Mouse (Mus musculus) heart, embryonic 12.5 days (tissue): Measurements from ENCODE around the gene Dclk1. TPM values are rescaled to one million over a fixed set of nuclear protein-coding genes. Genes with fewer than 3 reads are reported as not detected.
A peak's percentile ranks its signal among the peaks of the same experiment; 100 is the strongest.

Experiments
- ATAC-seq: fragments of 200-750 bp; cut with Nextera tagmentation; 2 replicates; pipeline ENCODE4 v1.8.0; 2017; ENCODE audit warnings: moderate TSS enrichment, moderate library complexity; ENCODE audit not compliant: insufficient number of reproducible peaks, low FRiP score
- H3K27ac ChIP-seq: fragments of 300-500 bp; sonication (generic); 2 replicates; pipeline ENCODE4 v1.5.1; 2016; ENCODE audit warnings: mild to moderate bottlenecking, moderate library complexity; ENCODE audit not compliant: poor library complexity, severe bottlenecking
- H3K27me3 ChIP-seq: fragments of 300-500 bp; sonication (generic); replicated peaks from 2 replicates; pipeline ENCODE4 v1.6.1; 2016; ENCODE audit warnings: mild to moderate bottlenecking, moderate library complexity
- H3K36me3 ChIP-seq: fragments of 300-500 bp; sonication (generic); 2 replicates; pipeline ENCODE4 v1.6.1; 2016; ENCODE audit warnings: mild to moderate bottlenecking, moderate library complexity
- H3K4me1 ChIP-seq: fragments of 300-500 bp; sonication (generic); replicated peaks from 2 replicates; pipeline ENCODE4 v1.6.1; 2016; ENCODE audit warnings: mild to moderate bottlenecking
- H3K4me2 ChIP-seq: fragments of 300-500 bp; sonication (generic); 2 replicates; pipeline ENCODE4 v1.6.1; 2016; ENCODE audit warnings: mild to moderate bottlenecking, moderate library complexity
- H3K4me3 ChIP-seq: fragments of 300-500 bp; sonication (generic); 2 replicates; pipeline ENCODE4 v1.5.1; 2016; ENCODE audit warnings: mild to moderate bottlenecking
- H3K9ac ChIP-seq: fragments of 300-500 bp; sonication (generic); 2 replicates; pipeline ENCODE4 v1.6.1; 2016; ENCODE audit warnings: mild to moderate bottlenecking, moderate library complexity
- H3K9me3 ChIP-seq: fragments of 300-500 bp; sonication (generic); replicated peaks from 2 replicates; pipeline ENCODE4 v1.6.1; 2016; ENCODE audit warnings: mild to moderate bottlenecking, moderate library complexity
- WGBS: fragments of 180-500 bp; shearing (Covaris S2); methylation state at CpG from one replicate; pipeline ENCODE4 v1.1.7; 2016; 5-methylcytosine and 5-hydroxymethylcytosine counted together
- polyA plus RNA-seq: library from polyadenylated mRNA; unstranded; fragments of >200 nt; fragmentation: Nextera tagmentation; extraction: Ambion mirVana; gene quantifications from 2 replicates; pipeline ENCODE4 v1.2.1, GENCODE M21; 2016

Gene Dclk1
- polyA plus RNA-seq, 1 experiment from 2014 or later = 8.6 TPM

GRCm38 (mm10) chr3:55511658-55512057, 269.5 kb downstream of the Dclk1 start:
- H3K4me1 ChIP-seq = 0 out of 2 replicates have a peak, but pooled peaks cover 3% of the 10 kb centered on the region
- H3K4me2 ChIP-seq = no peak overlapping the region
- no peaks in the 10 kb centered on the region for H3K36me3 ChIP-seq
- no peak overlapping the region for H3K27ac ChIP-seq
- no peaks in the 10 kb centered on the region for H3K9me3 ChIP-seq
- H3K9ac ChIP-seq = no peak overlapping the region
- no peaks in the 10 kb centered on the region for H3K27me3 ChIP-seq
- ATAC-seq = no peak
- 53% methylated on average over 6 of the region's 6 CpGs for WGBS
- no peak overlapping the region for H3K4me3 ChIP-seq

GRCm38 (mm10) chr3:55515966-55516365, 273.8 kb downstream of the Dclk1 start:
- no peak overlapping the region for H3K4me2 ChIP-seq
- 83% methylated on average over 5 of the region's 5 CpGs for WGBS
- no peaks in the 10 kb centered on the region for H3K36me3 ChIP-seq
- no peaks in the 10 kb centered on the region for H3K27me3 ChIP-seq
- no peak for ATAC-seq
- H3K27ac ChIP-seq = no peak overlapping the region
- H3K4me3 ChIP-seq = no peak overlapping the region
- no peak overlapping the region for H3K9ac ChIP-seq
- H3K9me3 ChIP-seq = no peaks in the 10 kb centered on the region
- 0 out of 2 replicates have a peak, but pooled peaks cover 3% of the 10 kb centered on the region for H3K4me1 ChIP-seq

DNA sequence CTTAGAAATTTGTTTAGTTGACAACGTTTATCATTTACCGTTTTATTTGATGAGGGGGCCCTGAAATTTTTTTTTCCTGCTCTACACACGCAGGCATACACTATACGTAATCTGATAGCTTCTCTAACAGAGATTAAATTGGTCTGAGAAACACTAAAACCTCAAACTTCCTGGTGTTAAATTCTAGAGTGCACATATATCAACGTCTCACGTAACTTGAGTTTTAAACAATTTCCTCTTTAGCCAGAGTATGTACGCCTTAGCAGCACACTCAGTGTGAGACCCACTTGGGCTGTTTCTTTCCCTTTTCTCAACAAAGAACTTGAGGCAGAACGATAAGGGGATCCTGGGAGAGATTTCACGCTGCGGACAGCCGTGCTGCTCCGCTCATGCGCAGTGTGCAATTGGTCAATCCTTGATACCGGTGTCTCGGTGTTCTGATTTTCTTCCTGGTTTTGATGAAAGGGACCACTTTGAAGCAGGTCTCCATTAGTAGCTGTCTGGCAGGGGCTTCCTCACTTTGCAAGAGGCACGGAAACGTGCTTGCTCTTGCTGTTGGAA, 275.4 kb downstream of the Dclk1 start:
- H3K9ac ChIP-seq = no peak overlapping the region
- H3K9me3 ChIP-seq = no peaks in the 10 kb centered on the region
- 61% methylated on average over 17 of the region's 17 CpGs for WGBS
- H3K27ac ChIP-seq = no peak overlapping the region
- no peak overlapping the region for H3K4me3 ChIP-seq
- H3K36me3 ChIP-seq = no peaks in the 10 kb centered on the region
- no peak for ATAC-seq
- H3K4me2 ChIP-seq = no peak overlapping the region; the same call in 1 of the 2 replicates
- 0 out of 2 replicates have a peak, but pooled peaks cover 3% of the 10 kb centered on the region for H3K4me1 ChIP-seq
- H3K27me3 ChIP-seq = no peaks in the 10 kb centered on the region

GRCm38 (mm10) chr3:55520240-55521180, 278.3 kb downstream of the Dclk1 start:
- Histone ChIP-seq H3K36me3 (no peaks in the 10 kb centered on the region), H3K27me3 (no peaks in the 10 kb centered on the region), H3K9ac (no peak overlapping the region), H3K9me3 (no peaks in the 10 kb centered on the region), H3K4me3 (no peak overlapping the region), H3K27ac (no peak overlapping the region), H3K4me2 (peak overlapping the region; percentile 13; the same call in 1 of the 2 replicates), H3K4me1 (0 out of 2 replicates have a peak, but pooled peaks cover 3% of the 10 kb centered on the region)
- ATAC-seq = no peak
- WGBS = 25% methylated on average over 12 of the region's 12 CpGs

DNA sequence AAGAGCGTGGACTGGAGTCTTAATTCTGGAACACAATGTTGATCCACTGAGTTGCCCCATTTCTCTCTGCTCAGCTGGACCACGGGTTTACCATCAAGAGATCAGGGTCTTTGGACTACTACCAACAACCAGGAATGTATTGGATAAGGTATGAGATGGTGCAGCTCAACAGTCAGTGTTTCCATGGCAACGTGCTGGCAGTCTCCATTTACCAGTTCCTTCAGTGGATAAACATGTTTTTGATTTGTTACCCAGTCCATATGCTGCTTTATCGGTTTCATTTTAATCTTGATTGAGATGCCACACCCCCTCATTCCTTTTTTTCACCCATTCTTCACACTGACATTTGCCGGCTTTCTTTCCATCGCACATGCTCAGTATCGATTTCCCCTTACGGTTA, 279.6 kb downstream of the Dclk1 start:
- Histone ChIP-seq H3K27me3 (no peaks in the 10 kb centered on the region), H3K9me3 (no peaks in the 10 kb centered on the region), H3K4me3 (no peak overlapping the region), H3K9ac (no peak overlapping the region), H3K36me3 (no peaks in the 10 kb centered on the region), H3K4me2 (no peak overlapping the region), H3K4me1 (0 out of 2 replicates have a peak, but pooled peaks cover 3% of the 10 kb centered on the region), H3K27ac (no peak overlapping the region)
- ATAC-seq = no peak
- WGBS = 76% methylated on average over 8 of the region's 8 CpGs

- Histone ChIP-seq H3K27ac (no peak overlapping the region), H3K4me2 (no peak overlapping the region), H3K36me3 (no peaks in the 10 kb centered on the region), H3K4me3 (no peak overlapping the region), H3K9me3 (no peaks in the 10 kb centered on the region), H3K27me3 (no peaks in the 10 kb centered on the region), H3K9ac (no peak overlapping the region), H3K4me1 (0 out of 2 replicates have a peak, but pooled peaks cover 3% of the 10 kb centered on the region)
- no peak for ATAC-seq
- 70% methylated on average over 7 of the region's 7 CpGs for WGBS
These were observed 281.1 kb downstream of the Dclk1 start for GRCm38 (mm10) chr3:55523224-55523623.

DNA sequence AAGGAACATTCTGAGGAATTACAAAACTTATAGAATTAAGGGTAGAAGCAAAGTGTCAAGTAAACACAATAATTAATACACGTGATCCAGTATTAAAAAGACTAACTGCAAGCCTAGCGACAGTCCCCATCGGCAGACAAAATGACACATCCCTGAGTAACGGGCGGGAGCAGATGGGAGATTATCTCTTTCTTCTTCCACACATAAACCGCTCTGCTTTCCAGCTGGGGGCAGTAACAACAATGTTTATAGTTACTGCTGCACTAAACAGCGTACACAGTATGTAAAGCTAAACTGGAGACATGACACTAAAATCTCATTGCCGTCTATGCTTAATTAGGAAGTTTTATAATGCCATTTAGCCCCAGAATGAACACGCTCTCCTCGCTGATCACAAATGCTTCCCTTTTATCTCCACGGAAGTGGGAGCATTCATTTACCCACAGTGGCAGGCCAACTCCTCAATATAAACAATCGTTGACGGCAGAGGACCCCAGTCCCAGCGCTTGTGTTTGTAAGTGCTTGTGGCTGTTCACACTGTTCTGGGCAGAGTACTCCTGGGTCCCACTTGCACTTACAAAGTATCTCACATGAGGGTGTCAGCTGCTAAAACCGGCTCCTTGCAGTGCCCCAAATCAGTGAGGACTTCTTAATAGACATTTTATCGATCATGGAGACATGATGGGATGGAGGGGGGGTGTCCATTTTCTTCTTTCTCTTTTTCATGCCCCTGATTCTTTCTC, 281.7 kb downstream of the Dclk1 start:
- Histone ChIP-seq H3K9me3 (no peaks in the 10 kb centered on the region), H3K27me3 (no peaks in the 10 kb centered on the region), H3K4me1 (0 out of 2 replicates have a peak, but pooled peaks cover 3% of the 10 kb centered on the region), H3K9ac (no peak overlapping the region), H3K27ac (no peak overlapping the region), H3K4me3 (no peak overlapping the region), H3K4me2 (no peak overlapping the region), H3K36me3 (no peaks in the 10 kb centered on the region)
- WGBS = 48% methylated on average over 16 of the region's 16 CpGs
- ATAC-seq = no peak

- no peak overlapping the region for H3K27ac ChIP-seq
- 0 out of 2 replicates have a peak, but pooled peaks cover 3% of the 10 kb centered on the region for H3K4me1 ChIP-seq
- WGBS = 74% methylated on average over 9 of the region's 9 CpGs
- H3K9ac ChIP-seq = no peak overlapping the region
- H3K36me3 ChIP-seq = no peaks in the 10 kb centered on the region
- ATAC-seq = no peak
- H3K27me3 ChIP-seq = no peaks in the 10 kb centered on the region
- H3K4me3 ChIP-seq = no peak overlapping the region
- H3K9me3 ChIP-seq = no peaks in the 10 kb centered on the region
- H3K4me2 ChIP-seq = no peak overlapping the region
These were observed 282.5 kb downstream of the Dclk1 start for GRCm38 (mm10) chr3:55524491-55525195.

GRCm38 (mm10) chr3:55526470-55526869, 284.3 kb downstream of the Dclk1 start:
- H3K9ac ChIP-seq = no peak overlapping the region
- H3K4me2 ChIP-seq = no peak overlapping the region
- no peak overlapping the region for H3K4me3 ChIP-seq
- H3K27me3 ChIP-seq = no peaks in the 10 kb centered on the region
- H3K36me3 ChIP-seq = no peaks in the 10 kb centered on the region
- H3K9me3 ChIP-seq = no peaks in the 10 kb centered on the region
- WGBS = 46% methylated on average over 3 of the region's 3 CpGs
- no peak for ATAC-seq
- H3K27ac ChIP-seq = no peak overlapping the region
- peaks cover 11% of the 10 kb centered on the region for H3K4me1 ChIP-seq

DNA sequence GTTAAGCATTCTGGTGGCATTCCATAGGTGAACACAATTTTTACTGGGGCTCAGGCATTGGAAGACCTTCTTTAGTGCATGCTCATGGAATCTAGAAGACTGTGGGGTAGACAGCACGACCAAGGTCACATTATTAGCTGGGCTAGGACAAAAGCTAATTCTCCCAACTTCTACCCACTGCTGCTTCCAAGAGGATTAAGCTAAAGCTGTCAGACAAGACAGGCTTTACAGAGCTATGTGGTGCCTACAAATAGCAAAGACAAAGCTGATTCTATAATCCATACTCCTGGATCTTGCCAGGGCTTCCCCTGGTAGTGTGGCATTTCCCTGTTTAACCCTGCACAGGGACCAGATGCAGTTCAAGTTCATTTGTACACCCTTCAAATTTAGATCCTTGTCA, 285.4 kb downstream of the Dclk1 start:
- Histone ChIP-seq H3K4me1 (peaks cover 14% of the 10 kb centered on the region), H3K4me2 (no peak overlapping the region), H3K9me3 (no peaks in the 10 kb centered on the region), H3K9ac (no peak overlapping the region), H3K27ac (no peak overlapping the region), H3K4me3 (no peak overlapping the region), H3K27me3 (no peaks in the 10 kb centered on the region), H3K36me3 (no peaks in the 10 kb centered on the region)
- ATAC-seq = no peak
- WGBS = 60% methylated on average over 1 of the region's 1 CpGs
